Mouse (Mus musculus) lung, postnatal 0 days (tissue): ENCODE data around the gene Zfpm1.

ENCODE experiments used
- CTCF ChIP-seq: IDR thresholded peaks from 2 replicates; pipeline ENCODE4 v1.5.1; 2016; ENCODE audit warnings: antibody characterized with exemption, mild to moderate bottlenecking
- EP300 ChIP-seq: IDR thresholded peaks from 2 replicates; pipeline ENCODE4 v1.6.1; 2016; ENCODE audit warnings: antibody characterized with exemption, mild to moderate bottlenecking, control low read depth

GRCm38 (mm10) chr8:122246257-122247211 is 35.4 kb upstream of the Zfpm1 start:
- TF ChIP-seq EP300 (no peak), CTCF (no peak)
